Mouse (Mus musculus): ENCODE data around the gene Trpm1. TPM values are rescaled to one million over a fixed set of nuclear protein-coding genes. Genes with fewer than 3 reads are reported as not detected.
A peak's percentile ranks its signal among the peaks of the same experiment; 100 is the strongest.

The Trpm1 gene
- polyA plus RNA-seq, 1 experiment from 2014 or later = 0.11 TPM

DNA sequence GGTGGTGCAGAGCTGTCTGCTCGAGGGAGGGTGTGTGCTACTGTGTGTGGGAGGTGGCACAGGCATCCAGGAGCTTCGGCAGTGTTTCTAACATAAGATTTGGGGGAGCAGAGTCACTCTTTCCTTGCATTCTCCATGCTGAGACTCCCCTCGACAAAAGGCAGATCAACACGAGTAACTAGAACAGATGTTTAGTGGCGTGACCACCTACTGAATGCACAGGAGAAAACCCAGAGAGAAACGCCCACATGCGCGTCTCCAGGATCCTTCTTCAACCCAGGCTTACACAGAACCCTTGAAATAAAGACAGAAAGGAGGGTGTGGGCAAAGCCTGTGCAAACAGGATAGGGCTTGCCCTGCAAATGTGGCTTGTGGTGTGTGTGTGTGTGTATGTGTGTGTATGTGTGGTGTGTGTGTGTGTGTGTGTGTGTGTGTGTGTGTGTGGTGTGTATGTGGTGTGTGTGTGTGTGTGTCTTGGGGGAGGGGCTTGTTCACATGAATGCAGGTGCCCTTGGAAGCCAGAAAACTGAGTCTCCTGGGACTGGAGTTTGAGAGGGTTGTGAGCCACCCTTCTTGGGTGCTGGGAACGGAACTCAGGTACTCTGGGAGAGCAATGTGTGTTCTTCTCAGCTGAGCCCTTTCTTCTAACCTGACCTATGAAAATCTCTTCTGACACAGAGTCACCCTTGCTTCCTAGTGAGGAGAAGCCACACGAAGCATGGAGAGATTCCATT, 7.3 kb downstream of the Trpm1 start:
- Histone ChIP-seq H3K27me3 (ENCODE audit: control insufficient read depth, insufficient read depth, low read length) (no peaks in the 10 kb centered on the region), H3K9ac (replicated peaks; ENCODE audit: low read depth, low read length) (no peak overlapping the region), H3K27ac (ENCODE audit: low read depth, low read length) (no peak overlapping the region)

DNA sequence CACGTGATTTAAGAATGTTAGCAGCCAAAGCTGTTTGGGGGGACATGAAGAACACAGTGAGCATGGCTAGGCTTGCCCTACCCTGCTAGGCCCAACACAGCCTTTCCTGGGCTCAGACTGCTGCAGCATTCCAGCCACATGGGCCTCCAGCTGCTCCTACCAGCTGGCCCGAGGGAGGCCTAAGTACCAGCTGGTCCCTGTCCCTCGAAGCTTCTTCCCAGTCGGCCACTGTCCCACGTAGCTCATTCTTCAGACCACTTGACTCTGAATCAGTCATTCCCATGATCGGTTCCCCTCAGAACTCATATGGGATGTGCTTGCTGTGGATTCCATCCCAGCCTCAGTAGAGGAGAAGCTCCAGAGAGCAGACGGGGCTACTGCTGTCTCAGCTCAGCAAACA, 8.4 kb downstream of the Trpm1 start:
- Histone ChIP-seq H3K4me3 (ENCODE audit: low read depth, low read length) (no peak overlapping the region), H3K4me2 (ENCODE audit: low read depth, low read length) (no peak overlapping the region), H3K4me1 (ENCODE audit: control insufficient read depth, insufficient read depth, low read length) (0 out of 2 replicates have a peak, but pooled peaks cover 8% of the 10 kb centered on the region), H3K36me3 (ENCODE audit: control insufficient read depth, insufficient read depth, low read length) (no peaks in the 10 kb centered on the region), H3K9ac (replicated peaks; ENCODE audit: low read depth, low read length) (no peak overlapping the region), H3K27me3 (ENCODE audit: control insufficient read depth, insufficient read depth, low read length) (no peaks in the 10 kb centered on the region), H3K9me3 (ENCODE audit: control insufficient read depth, low read length) (no peaks in the 10 kb centered on the region), H3K27ac (ENCODE audit: low read depth, low read length) (no peak overlapping the region)
- WGBS = 49% methylated on average over 7 of the region's 7 CpGs
- no peak for ATAC-seq (ENCODE audit: low read depth)

More for the DNA sequence above, 7.3 kb downstream of the Trpm1 start:
- Histone ChIP-seq H3K36me3 (ENCODE audit: control insufficient read depth, insufficient read depth, low read length) (no peaks in the 10 kb centered on the region), H3K9me3 (ENCODE audit: control insufficient read depth, low read length) (no peaks in the 10 kb centered on the region), H3K4me1 (ENCODE audit: control insufficient read depth, insufficient read depth, low read length) (0 out of 2 replicates have a peak, but pooled peaks cover 8% of the 10 kb centered on the region), H3K4me3 (ENCODE audit: low read depth, low read length) (no peak overlapping the region), H3K4me2 (ENCODE audit: low read depth, low read length) (no peak overlapping the region)
- WGBS = 72% methylated on average over 10 of the region's 10 CpGs
- no peak for ATAC-seq (ENCODE audit: low read depth)

DNA sequence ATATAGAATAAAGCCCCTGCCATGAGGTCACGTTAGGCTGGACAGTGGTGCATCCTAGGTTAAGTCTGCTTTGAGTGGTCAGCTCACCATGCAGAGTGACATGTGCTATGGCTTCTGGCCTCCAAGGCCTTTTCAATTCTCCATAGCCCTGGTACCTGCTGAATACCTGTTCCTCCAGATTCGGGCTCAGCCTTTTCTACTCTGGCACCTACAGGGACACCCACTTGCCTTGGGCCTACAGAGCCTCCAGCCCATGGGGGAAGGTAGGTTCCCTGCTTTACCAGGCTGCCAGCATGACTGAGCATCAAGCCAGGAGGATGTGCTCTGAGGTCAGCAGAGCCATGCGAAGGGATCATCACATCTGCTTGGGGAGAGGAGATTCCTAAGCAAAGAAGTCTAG, 9.5 kb downstream of the Trpm1 start:
- H3K9ac ChIP-seq (replicated peaks; ENCODE audit: low read depth, low read length) = no peak overlapping the region
- H3K4me2 ChIP-seq (ENCODE audit: low read depth, low read length) = no peak overlapping the region
- H3K27ac ChIP-seq (ENCODE audit: low read depth, low read length) = no peak overlapping the region
- WGBS = 81% methylated on average over 3 of the region's 3 CpGs
- no peaks in the 10 kb centered on the region for H3K9me3 ChIP-seq (ENCODE audit: control insufficient read depth, low read length)
- H3K27me3 ChIP-seq (ENCODE audit: control insufficient read depth, insufficient read depth, low read length) = no peaks in the 10 kb centered on the region
- 0 out of 2 replicates have a peak, but pooled peaks cover 8% of the 10 kb centered on the region for H3K4me1 ChIP-seq (ENCODE audit: control insufficient read depth, insufficient read depth, low read length)
- H3K4me3 ChIP-seq (ENCODE audit: low read depth, low read length) = no peak overlapping the region
- no peaks in the 10 kb centered on the region for H3K36me3 ChIP-seq (ENCODE audit: control insufficient read depth, insufficient read depth, low read length)
- no peak for ATAC-seq (ENCODE audit: low read depth)

DNA sequence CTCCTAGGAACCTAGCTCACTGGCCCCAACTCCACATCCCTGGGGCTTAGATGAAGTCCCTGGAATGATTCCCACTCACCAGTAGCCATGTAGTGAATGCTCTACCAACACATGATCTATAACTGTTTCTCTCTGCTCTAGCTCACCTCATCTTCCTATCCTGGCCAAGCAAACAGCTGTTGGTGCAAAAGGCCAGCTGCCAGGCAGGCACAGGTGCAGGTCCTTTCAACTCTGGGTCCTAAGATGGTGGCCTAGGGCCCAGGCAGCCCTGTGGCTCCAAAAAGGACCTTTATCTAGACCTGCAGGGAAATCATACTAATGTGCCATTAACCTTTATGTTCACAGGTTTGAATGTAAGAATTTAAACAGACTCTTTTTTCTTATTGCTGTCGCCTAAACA, 10.3 kb downstream of the Trpm1 start:
- Histone ChIP-seq H3K27me3 (ENCODE audit: control insufficient read depth, insufficient read depth, low read length) (no peaks in the 10 kb centered on the region), H3K9ac (replicated peaks; ENCODE audit: low read depth, low read length) (no peak overlapping the region), H3K36me3 (ENCODE audit: control insufficient read depth, insufficient read depth, low read length) (no peaks in the 10 kb centered on the region), H3K4me1 (ENCODE audit: control insufficient read depth, insufficient read depth, low read length) (0 out of 2 replicates have a peak, but pooled peaks cover 8% of the 10 kb centered on the region), H3K4me2 (ENCODE audit: low read depth, low read length) (no peak overlapping the region), H3K4me3 (ENCODE audit: low read depth, low read length) (no peak overlapping the region), H3K9me3 (ENCODE audit: control insufficient read depth, low read length) (no peaks in the 10 kb centered on the region), H3K27ac (ENCODE audit: low read depth, low read length) (no peak overlapping the region)
- WGBS = 89% methylated on average over 1 of the region's 1 CpGs
- no peak for ATAC-seq (ENCODE audit: low read depth)

DNA sequence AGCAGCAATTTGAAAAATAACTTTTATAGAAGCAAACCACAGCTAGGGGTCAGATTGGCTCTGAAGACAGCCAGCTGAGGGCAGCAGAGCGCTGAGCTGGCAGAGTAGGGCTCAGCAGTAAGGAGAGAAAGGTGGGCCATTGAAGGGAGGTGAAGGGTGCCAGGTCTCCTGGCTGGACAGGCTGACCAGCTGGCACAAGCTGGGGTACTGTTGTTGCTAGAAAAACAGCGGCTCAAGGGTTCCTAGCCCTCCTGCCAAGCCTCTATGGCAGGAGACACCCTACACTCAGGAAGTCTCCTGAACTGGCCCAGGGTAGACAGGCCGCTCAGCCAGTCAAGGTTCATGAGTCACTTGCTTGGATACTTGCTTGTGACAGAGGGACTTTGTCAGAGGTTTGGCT, 11.4 kb downstream of the Trpm1 start:
- Histone ChIP-seq H3K4me1 (ENCODE audit: control insufficient read depth, insufficient read depth, low read length) (no peaks in the 10 kb centered on the region), H3K9me3 (ENCODE audit: control insufficient read depth, low read length) (no peaks in the 10 kb centered on the region), H3K4me3 (ENCODE audit: low read depth, low read length) (no peak overlapping the region), H3K27me3 (ENCODE audit: control insufficient read depth, insufficient read depth, low read length) (no peaks in the 10 kb centered on the region), H3K27ac (ENCODE audit: low read depth, low read length) (no peak overlapping the region), H3K9ac (replicated peaks; ENCODE audit: low read depth, low read length) (no peak overlapping the region), H3K36me3 (ENCODE audit: control insufficient read depth, insufficient read depth, low read length) (no peaks in the 10 kb centered on the region), H3K4me2 (ENCODE audit: low read depth, low read length) (no peak overlapping the region)
- ATAC-seq (ENCODE audit: low read depth) = 0 out of 2 replicates have a peak, but pooled peaks have one; percentile 67
- WGBS = 63% methylated on average over 3 of the region's 3 CpGs

DNA sequence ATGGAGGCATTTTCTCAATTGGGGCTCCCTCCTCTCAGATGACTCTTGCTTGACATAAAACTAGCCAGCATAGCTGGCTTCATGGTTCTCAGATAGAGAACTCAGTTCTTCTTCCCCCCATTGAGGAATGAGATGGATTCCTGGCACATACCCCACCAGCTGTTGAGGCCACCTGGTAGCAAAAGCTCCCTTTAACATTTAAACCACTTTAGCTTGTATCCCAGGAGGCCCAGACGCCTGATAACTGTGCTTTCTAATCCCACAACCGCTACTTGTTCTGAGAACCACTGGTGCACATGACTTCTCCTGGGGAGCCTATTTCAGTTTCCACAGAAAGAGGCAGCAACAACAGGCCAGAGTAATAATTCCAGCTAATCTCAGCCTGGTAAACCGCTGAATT, 12.4 kb downstream of the Trpm1 start:
- Histone ChIP-seq H3K4me3 (ENCODE audit: low read depth, low read length) (no peak overlapping the region), H3K36me3 (ENCODE audit: control insufficient read depth, insufficient read depth, low read length) (no peaks in the 10 kb centered on the region), H3K27ac (ENCODE audit: low read depth, low read length) (no peak overlapping the region), H3K27me3 (ENCODE audit: control insufficient read depth, insufficient read depth, low read length) (no peaks in the 10 kb centered on the region), H3K9me3 (ENCODE audit: control insufficient read depth, low read length) (no peaks in the 10 kb centered on the region), H3K9ac (replicated peaks; ENCODE audit: low read depth, low read length) (no peak overlapping the region), H3K4me1 (ENCODE audit: control insufficient read depth, insufficient read depth, low read length) (no peaks in the 10 kb centered on the region), H3K4me2 (ENCODE audit: low read depth, low read length) (no peak overlapping the region)
- 63% methylated on average over 3 of the region's 3 CpGs for WGBS
- ATAC-seq (ENCODE audit: low read depth) = no peak

DNA sequence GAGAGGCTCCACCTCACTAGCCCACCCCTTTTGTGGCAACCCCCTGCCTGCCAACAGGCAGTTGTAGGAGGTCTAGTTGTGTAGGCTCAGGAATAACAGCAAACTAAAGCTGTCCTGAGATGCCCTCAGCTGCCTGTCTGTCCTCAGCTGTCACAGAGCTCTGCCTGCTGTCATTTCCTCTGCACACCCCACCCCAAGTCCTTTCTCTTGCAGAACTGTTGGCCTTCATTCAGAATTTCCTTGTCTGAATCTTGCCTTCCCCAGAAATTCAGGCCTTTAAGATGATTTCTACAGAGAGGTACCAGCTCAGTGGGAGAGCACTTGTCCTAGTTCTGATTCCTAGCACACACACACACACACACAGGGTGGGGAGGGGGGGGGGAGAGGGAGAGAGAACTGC, 13.1 kb downstream of the Trpm1 start:
- Histone ChIP-seq H3K4me3 (ENCODE audit: low read depth, low read length) (no peak overlapping the region), H3K36me3 (ENCODE audit: control insufficient read depth, insufficient read depth, low read length) (no peaks in the 10 kb centered on the region), H3K4me2 (ENCODE audit: low read depth, low read length) (no peak overlapping the region), H3K9me3 (ENCODE audit: control insufficient read depth, low read length) (no peaks in the 10 kb centered on the region), H3K27me3 (ENCODE audit: control insufficient read depth, insufficient read depth, low read length) (no peaks in the 10 kb centered on the region), H3K4me1 (ENCODE audit: control insufficient read depth, insufficient read depth, low read length) (no peaks in the 10 kb centered on the region), H3K27ac (ENCODE audit: low read depth, low read length) (no peak overlapping the region), H3K9ac (replicated peaks; ENCODE audit: low read depth, low read length) (no peak overlapping the region)
- ATAC-seq (ENCODE audit: low read depth) = no peak

DNA sequence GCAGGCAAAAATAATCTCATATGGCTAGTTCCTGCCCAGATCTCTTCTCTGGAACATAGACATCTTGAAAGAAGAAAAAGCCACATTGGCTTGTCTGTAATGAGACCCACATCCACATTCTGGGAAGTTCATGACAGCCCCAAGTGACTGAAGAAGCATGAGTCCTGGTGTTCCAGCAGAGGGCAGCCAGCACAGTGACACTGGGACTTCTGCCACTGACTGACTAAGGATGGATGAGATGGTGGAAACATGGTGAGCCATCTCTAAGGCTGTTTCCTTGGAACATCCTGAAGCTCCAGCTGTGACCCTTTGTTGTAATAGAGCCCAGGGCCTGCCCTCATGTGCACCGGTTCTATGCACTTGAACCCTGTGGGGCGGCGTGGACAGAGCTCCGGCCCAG, 25.7 kb downstream of the Trpm1 start:
- no peak overlapping the region for H3K4me3 ChIP-seq (ENCODE audit: low read depth, low read length)
- no peak overlapping the region for H3K4me2 ChIP-seq (ENCODE audit: low read depth, low read length)
- H3K4me1 ChIP-seq (ENCODE audit: control insufficient read depth, insufficient read depth, low read length) = no peaks in the 10 kb centered on the region
- H3K9ac ChIP-seq (replicated peaks; ENCODE audit: low read depth, low read length) = no peak overlapping the region
- no peak for ATAC-seq (ENCODE audit: low read depth)
- no peaks in the 10 kb centered on the region for H3K27me3 ChIP-seq (ENCODE audit: control insufficient read depth, insufficient read depth, low read length)
- no peaks in the 10 kb centered on the region for H3K36me3 ChIP-seq (ENCODE audit: control insufficient read depth, insufficient read depth, low read length)
- H3K9me3 ChIP-seq (ENCODE audit: control insufficient read depth, low read length) = no peaks in the 10 kb centered on the region
- H3K27ac ChIP-seq (ENCODE audit: low read depth, low read length) = no peak overlapping the region
- WGBS = 88% methylated on average over 4 of the region's 4 CpGs

DNA sequence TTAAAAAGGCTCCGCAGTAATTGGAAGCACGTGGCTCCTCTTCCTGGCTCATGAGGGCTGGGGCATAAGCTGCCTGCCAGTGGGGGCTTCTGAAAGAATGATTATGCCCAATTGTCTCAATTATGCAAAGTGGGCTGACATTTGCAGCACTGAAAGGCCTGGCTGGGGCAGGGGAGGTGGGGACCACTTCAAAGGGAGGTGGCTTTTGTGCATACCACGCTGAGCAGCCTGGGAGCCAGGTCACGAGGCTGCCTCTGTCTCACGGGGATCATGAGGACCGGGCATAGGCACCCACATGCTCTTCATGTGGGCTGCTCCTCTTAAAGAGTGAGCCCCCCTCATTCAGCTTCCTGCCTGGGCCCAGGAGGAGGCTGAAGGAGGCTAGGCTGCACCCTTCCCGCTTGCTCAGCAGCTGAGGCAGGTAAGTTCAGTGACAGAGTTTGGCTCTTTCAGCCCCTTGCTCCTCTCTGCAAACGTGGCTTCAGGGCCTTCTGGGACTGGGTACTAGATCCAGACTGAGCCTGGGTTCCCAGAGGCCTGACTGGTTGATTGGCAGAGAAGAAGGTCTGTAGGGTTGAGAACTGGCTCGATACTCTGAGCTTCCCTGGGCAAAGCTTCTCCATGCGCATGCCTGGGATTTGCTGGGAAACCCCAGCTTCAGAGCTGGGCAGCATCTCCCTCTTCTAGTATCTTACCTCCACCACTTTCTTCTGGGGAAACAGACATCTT, 31.7 kb downstream of the Trpm1 start:
- no peaks in the 10 kb centered on the region for H3K9me3 ChIP-seq (ENCODE audit: control insufficient read depth, low read length)
- no peaks in the 10 kb centered on the region for H3K27me3 ChIP-seq (ENCODE audit: control insufficient read depth, insufficient read depth, low read length)
- no peak overlapping the region for H3K9ac ChIP-seq (replicated peaks; ENCODE audit: low read depth, low read length)
- no peak overlapping the region for H3K4me3 ChIP-seq (ENCODE audit: low read depth, low read length)
- no peak overlapping the region for H3K4me2 ChIP-seq (ENCODE audit: low read depth, low read length)
- no peak overlapping the region for H3K27ac ChIP-seq (ENCODE audit: low read depth, low read length)
- H3K4me1 ChIP-seq (ENCODE audit: control insufficient read depth, insufficient read depth, low read length) = no peaks in the 10 kb centered on the region
- ATAC-seq (ENCODE audit: low read depth) = no peak
- 37% methylated on average over 10 of the region's 10 CpGs for WGBS
- no peaks in the 10 kb centered on the region for H3K36me3 ChIP-seq (ENCODE audit: control insufficient read depth, insufficient read depth, low read length)

All from neural tube, embryonic 14.5 days (tissue).